Mouse (Mus musculus): ENCODE measurements around the gene Ip6k1.

DNA sequence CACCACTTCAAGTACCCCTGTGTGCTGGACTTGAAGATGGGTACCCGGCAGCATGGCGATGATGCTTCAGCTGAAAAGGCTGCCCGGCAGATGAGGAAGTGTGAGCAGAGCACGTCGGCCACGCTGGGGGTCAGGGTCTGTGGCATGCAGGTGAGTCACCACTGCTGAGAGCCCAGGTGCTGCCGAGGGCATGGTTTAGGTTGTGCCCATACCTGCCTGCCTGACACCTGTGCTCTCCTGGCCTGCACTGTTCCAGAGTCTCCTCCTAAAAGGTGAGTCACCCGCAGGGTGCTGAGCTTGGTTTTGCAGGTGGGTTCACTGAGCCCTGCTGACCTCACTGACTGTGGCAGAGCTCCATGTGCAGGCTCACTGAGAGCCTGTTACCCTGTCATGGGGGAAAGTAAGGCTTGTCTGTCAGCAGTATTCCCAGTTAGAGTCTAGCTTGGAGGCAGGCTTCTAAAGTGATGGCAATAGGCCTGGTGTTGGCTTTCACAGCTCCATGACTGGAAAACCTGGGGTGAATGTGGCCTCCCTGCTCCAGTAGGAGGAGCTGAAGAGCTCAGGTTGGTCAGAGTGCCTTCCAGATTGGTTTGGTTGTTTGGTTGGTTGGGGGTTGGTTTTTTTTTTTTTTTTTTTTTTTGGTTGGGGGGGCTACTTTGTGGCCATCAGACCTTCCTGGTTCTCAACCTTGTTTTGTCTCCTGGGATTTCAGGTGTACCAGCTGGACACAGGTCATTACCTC, 42.6 kb downstream of the Ip6k1 start:
- TF ChIP-seq POLR2AphosphoS5 (IDR thresholded peaks at IDR 0.05; ENCODE audit: insufficient replicate concordance, low read depth, low read length) (no peak), CTCF (IDR thresholded peaks at IDR 0.05; ENCODE audit: low read depth, low read length) (no peak)

Data from G1E (cell line).